Mouse (Mus musculus) adrenal gland, postnatal 36 days (tissue): Measurements from ENCODE around the gene Slc39a10. TPM values are rescaled to one million over a fixed set of nuclear protein-coding genes. Genes with fewer than 3 reads are reported as not detected.
"Not testable (repeated sequence)": the region's sequence is repeated elsewhere in the genome, so short reads cannot be mapped to it uniquely, and the experiment has no call there.

Source experiments
- DNase-seq, 2 experiments: peaks; one replicate each; pipeline ENCODE4 v3.0.0; 2021; ENCODE audit warnings: mixed read lengths in 1 of 2
- total RNA-seq, 2 experiments: library from RNA; stranded (reverse); gene quantifications; 2 replicates each; pipeline ENCODE4 v1.2.3; 2021

Gene Slc39a10
- total RNA-seq, 2 experiments from 2014 or later: 21.0 to 22.0 TPM

- not testable (repeated sequence) for DNase-seq
These were observed 122.5 kb downstream of the Slc39a10 start for GRCm38 (mm10) chr1:46770077-46770695.

GRCm38 (mm10) chr1:46769318-46769717 lies 123.3 kb downstream of the Slc39a10 start:
- not testable (repeated sequence) for DNase-seq

- DNase-seq: not testable (repeated sequence)
These were observed 128.1 kb downstream of the Slc39a10 start for GRCm38 (mm10) chr1:46764600-46764999.
